Mouse (Mus musculus) heart, embryonic 11.5 days (tissue): ENCODE measurements at regions not wholly inside any gene's neighbourhood (a gene's known extent, or its start where the extent isn't known, plus 50 kb on each side); places are given as distances from the start of the nearest gene placed in this dataset.
"Not testable (repeated sequence)": the region's sequence is repeated elsewhere in the genome, so short reads cannot be mapped to it uniquely, and the experiment has no call there.

Source experiments
- ATAC-seq: fragments of 200-750 bp; cut with Nextera tagmentation; replicated peaks from 2 replicates; pipeline ENCODE4 v1.8.0; 2017; ENCODE audit warnings: moderate library complexity; ENCODE audit not compliant: insufficient number of reproducible peaks, low FRiP score, low TSS enrichment
- H3K27ac ChIP-seq: fragments of 300-500 bp; sonication (generic); 2 replicates; pipeline ENCODE4 v1.5.1; 2014; ENCODE audit warnings: mild to moderate bottlenecking, low read depth, low read length
- H3K27me3 ChIP-seq: fragments of 300-500 bp; sonication (generic); 2 replicates; pipeline ENCODE4 v1.6.1; 2014; ENCODE audit warnings: mild to moderate bottlenecking, low read length, mixed read lengths; ENCODE audit not compliant: control insufficient read depth, insufficient read depth
- H3K36me3 ChIP-seq: fragments of 300-500 bp; sonication (generic); 2 replicates; pipeline ENCODE4 v1.6.1; 2014; ENCODE audit warnings: mild to moderate bottlenecking, low read length, moderate library complexity, mixed read lengths; ENCODE audit not compliant: control insufficient read depth, insufficient read depth
- H3K4me1 ChIP-seq: fragments of 300-500 bp; sonication (generic); 2 replicates; pipeline ENCODE4 v1.6.1; 2014; ENCODE audit warnings: low read length; ENCODE audit not compliant: control insufficient read depth, insufficient read depth
- H3K4me2 ChIP-seq: fragments of 300-500 bp; sonication (generic); 2 replicates; pipeline ENCODE4 v1.6.1; 2014; ENCODE audit warnings: mild to moderate bottlenecking, moderate library complexity
- H3K4me3 ChIP-seq: fragments of 300-500 bp; sonication (generic); 2 replicates; pipeline ENCODE4 v1.5.1; 2014; ENCODE audit warnings: low read depth, low read length
- H3K9ac ChIP-seq: fragments of 300-500 bp; sonication (generic); 2 replicates; pipeline ENCODE4 v1.6.1; 2014; ENCODE audit warnings: mild to moderate bottlenecking, low read depth, low read length, moderate library complexity
- H3K9me3 ChIP-seq: fragments of 300-500 bp; sonication (generic); replicated peaks from 2 replicates; pipeline ENCODE4 v1.6.1; 2016; ENCODE audit warnings: low read length; ENCODE audit not compliant: control insufficient read depth
- WGBS: fragments of 180-500 bp; shearing (Covaris S2); extraction: QIAGEN DNeasy Blood & Tissue Kit; methylation state at CpG from one replicate; pipeline ENCODE4 v1.1.7; 2014; ENCODE audit not compliant: insufficient replicate concordance; 5-methylcytosine and 5-hydroxymethylcytosine counted together

GRCm38 (mm10) chr17:26335551-26335950 is 79.1 kb upstream of the Neurl1b start:
- Histone ChIP-seq H3K27ac (no peak overlapping the region), H3K9ac (no peak overlapping the region), H3K4me3 (no peak overlapping the region), H3K27me3 (no peaks in the 10 kb centered on the region), H3K36me3 (no peaks in the 10 kb centered on the region), H3K4me1 (no peaks in the 10 kb centered on the region), H3K9me3 (no peaks in the 10 kb centered on the region), H3K4me2 (no peak overlapping the region)
- WGBS = 72% methylated on average over 3 of the region's 3 CpGs
- ATAC-seq = no peak

GRCm38 (mm10) chr17:26336011-26336410 is 78.6 kb upstream of the Neurl1b start:
- no peak overlapping the region for H3K4me3 ChIP-seq
- no peak overlapping the region for H3K27ac ChIP-seq
- no peaks in the 10 kb centered on the region for H3K27me3 ChIP-seq
- ATAC-seq = no peak
- no peaks in the 10 kb centered on the region for H3K9me3 ChIP-seq
- H3K4me2 ChIP-seq = no peak overlapping the region
- no peaks in the 10 kb centered on the region for H3K4me1 ChIP-seq
- no peaks in the 10 kb centered on the region for H3K36me3 ChIP-seq
- no peak overlapping the region for H3K9ac ChIP-seq
- whole genome bisulfite sequencing = 74% methylated on average over 1 of the region's 1 CpGs

- ATAC-seq = no peak
- no peaks in the 10 kb centered on the region for H3K27me3 ChIP-seq
- no peaks in the 10 kb centered on the region for H3K9me3 ChIP-seq
- H3K27ac ChIP-seq = no peak overlapping the region
- H3K4me2 ChIP-seq = no peak overlapping the region
- H3K9ac ChIP-seq = no peak overlapping the region
- no peaks in the 10 kb centered on the region for H3K36me3 ChIP-seq
- 75% methylated on average over 3 of the region's 3 CpGs for WGBS
- H3K4me1 ChIP-seq = no peaks in the 10 kb centered on the region
- no peak overlapping the region for H3K4me3 ChIP-seq
Observed at GRCm38 (mm10) chr17:26337106-26337505, 77.5 kb upstream of the Neurl1b start.

GRCm38 (mm10) chr17:26345436-26345835 is 69.2 kb upstream of the Neurl1b start:
- not testable (repeated sequence) for H3K4me1 ChIP-seq, H3K36me3 ChIP-seq, H3K27me3 ChIP-seq, ATAC-seq, H3K27ac ChIP-seq, H3K4me2 ChIP-seq, H3K4me3 ChIP-seq, H3K9me3 ChIP-seq, H3K9ac ChIP-seq
- WGBS = 90% methylated on average over 7 of the region's 7 CpGs

GRCm38 (mm10) chr17:26348116-26348515 is 66.5 kb upstream of the Neurl1b start:
- no peaks in the 10 kb centered on the region for H3K36me3 ChIP-seq
- H3K27ac ChIP-seq = no peak overlapping the region
- 83% methylated on average over 5 of the region's 5 CpGs for WGBS
- H3K27me3 ChIP-seq = no peaks in the 10 kb centered on the region
- H3K9me3 ChIP-seq = no peaks in the 10 kb centered on the region
- H3K4me3 ChIP-seq = no peak overlapping the region
- ATAC-seq = no peak
- peaks cover 8% of the 10 kb centered on the region; the same call in 1 of the 2 replicates for H3K4me1 ChIP-seq
- no peak overlapping the region for H3K9ac ChIP-seq
- H3K4me2 ChIP-seq = no peak overlapping the region

GRCm38 (mm10) chr17:26349741-26350140 is 64.9 kb upstream of the Neurl1b start:
- Histone ChIP-seq H3K4me2 (no peak overlapping the region), H3K4me1 (peaks cover 8% of the 10 kb centered on the region; the same call in 1 of the 2 replicates), H3K27me3 (no peaks in the 10 kb centered on the region), H3K36me3 (no peaks in the 10 kb centered on the region), H3K9me3 (no peaks in the 10 kb centered on the region), H3K4me3 (no peak overlapping the region), H3K27ac (no peak overlapping the region), H3K9ac (no peak overlapping the region)
- WGBS = 47% methylated on average over 2 of the region's 2 CpGs
- ATAC-seq = no peak

GRCm38 (mm10) chr17:26350216-26350615 is 64.4 kb upstream of the Neurl1b start:
- Histone ChIP-seq H3K27ac (no peak overlapping the region), H3K27me3 (no peaks in the 10 kb centered on the region), H3K9ac (no peak overlapping the region), H3K4me1 (peaks cover 8% of the 10 kb centered on the region; the same call in 1 of the 2 replicates), H3K4me3 (no peak overlapping the region), H3K9me3 (no peaks in the 10 kb centered on the region), H3K4me2 (no peak overlapping the region), H3K36me3 (no peaks in the 10 kb centered on the region)
- 75% methylated on average over 5 of the region's 5 CpGs for WGBS
- ATAC-seq = no peak

GRCm38 (mm10) chr17:26351991-26352390 is 62.6 kb upstream of the Neurl1b start:
- Histone ChIP-seq H3K9me3 (no peaks in the 10 kb centered on the region), H3K27ac (no peak overlapping the region), H3K27me3 (no peaks in the 10 kb centered on the region), H3K9ac (no peak overlapping the region), H3K4me3 (no peak overlapping the region), H3K36me3 (no peaks in the 10 kb centered on the region), H3K4me2 (no peak overlapping the region), H3K4me1 (peaks cover 8% of the 10 kb centered on the region; the same call in 1 of the 2 replicates)
- WGBS = 73% methylated on average over 7 of the region's 7 CpGs
- ATAC-seq = no peak

GRCm38 (mm10) chr17:26352712-26353111 is 61.9 kb upstream of the Neurl1b start:
- H3K4me2 ChIP-seq = no peak overlapping the region
- H3K4me1 ChIP-seq = peaks cover 5% of the 10 kb centered on the region; the same call in 1 of the 2 replicates
- no peaks in the 10 kb centered on the region for H3K36me3 ChIP-seq
- H3K27me3 ChIP-seq = no peaks in the 10 kb centered on the region
- no peaks in the 10 kb centered on the region for H3K9me3 ChIP-seq
- ATAC-seq = no peak
- H3K27ac ChIP-seq = no peak overlapping the region
- H3K4me3 ChIP-seq = no peak overlapping the region
- H3K9ac ChIP-seq = no peak overlapping the region
- 61% methylated on average over 4 of the region's 4 CpGs for WGBS
